Mouse (Mus musculus): Measurements from ENCODE around the gene Myo18a. TPM values are rescaled to one million over a fixed set of nuclear protein-coding genes. Genes with fewer than 3 reads are reported as not detected.

The Myo18a gene
- polyA plus RNA-seq, 1 experiment from 2014 or later: 38.2 TPM

- WGBS: 38% methylated on average over 11 of the region's 11 CpGs
- H3K9ac ChIP-seq: peak overlapping the region; percentile 45
- H3K27me3 ChIP-seq: 0 out of 2 replicates have a peak, but pooled peaks cover 3% of the 10 kb centered on the region
- peak overlapping the region; percentile 85 for H3K27ac ChIP-seq
- H3K4me1 ChIP-seq: peaks cover 64% of the 10 kb centered on the region
- no peak overlapping the region for H3K4me3 ChIP-seq
- no peaks in the 10 kb centered on the region for H3K36me3 ChIP-seq (ENCODE audit: poor library complexity, severe bottlenecking)
- no peaks in the 10 kb centered on the region for H3K9me3 ChIP-seq (replicated peaks)
- H3K4me2 ChIP-seq: no peak overlapping the region
- ATAC-seq: peak; percentile 34; the same call in 1 of the 2 replicates
Measured at GRCm38 (mm10) chr11:77876760-77877148, 113.7 kb downstream of the Myo18a start.

- Histone ChIP-seq H3K4me3 (no peak overlapping the region), H3K4me1 (peaks cover 56% of the 10 kb centered on the region), H3K9me3 (replicated peaks) (no peaks in the 10 kb centered on the region), H3K36me3 (ENCODE audit: poor library complexity, severe bottlenecking) (no peaks in the 10 kb centered on the region), H3K27ac (no peak overlapping the region), H3K9ac (0 out of 2 replicates have a peak overlapping the region, but pooled peaks have one; percentile 0), H3K27me3 (no peaks in the 10 kb centered on the region), H3K4me2 (no peak overlapping the region)
- ATAC-seq: no peak
- 49% methylated on average over 10 of the region's 10 CpGs for WGBS
Measured at GRCm38 (mm10) chr11:77884524-77885245, 121.6 kb downstream of the Myo18a start.

DNA sequence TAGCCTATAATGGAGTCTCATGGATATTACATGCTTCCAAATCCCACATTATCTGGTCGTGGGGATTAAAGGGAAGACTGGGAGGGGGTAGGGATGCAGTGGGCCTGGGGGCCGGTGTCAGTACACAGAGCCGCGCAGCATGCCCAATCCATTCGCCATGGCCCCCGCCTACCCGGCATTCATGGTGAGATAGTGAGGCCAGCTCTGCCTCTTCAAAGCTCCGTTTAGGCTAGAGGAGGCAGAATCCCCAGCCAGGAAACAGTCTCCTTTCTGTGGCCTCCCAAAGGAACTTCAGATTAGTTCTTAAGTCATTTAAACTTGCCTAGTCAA lies 122.2 kb downstream of the Myo18a start:
- no peak overlapping the region for H3K4me2 ChIP-seq
- no peak overlapping the region for H3K4me3 ChIP-seq
- peaks cover 55% of the 10 kb centered on the region for H3K4me1 ChIP-seq
- H3K36me3 ChIP-seq (ENCODE audit: poor library complexity, severe bottlenecking): no peaks in the 10 kb centered on the region
- no peaks in the 10 kb centered on the region for H3K27me3 ChIP-seq
- H3K9ac ChIP-seq: 0 out of 2 replicates have a peak overlapping the region, but pooled peaks have one; percentile 0
- no peaks in the 10 kb centered on the region for H3K9me3 ChIP-seq (replicated peaks)
- WGBS: 42% methylated on average over 8 of the region's 8 CpGs
- H3K27ac ChIP-seq: no peak overlapping the region
- no peak for ATAC-seq

GRCm38 (mm10) chr11:77887373-77887960 lies 124.4 kb downstream of the Myo18a start:
- Histone ChIP-seq H3K27me3 (no peaks in the 10 kb centered on the region), H3K9me3 (replicated peaks) (no peaks in the 10 kb centered on the region), H3K4me3 (no peak overlapping the region), H3K9ac (peak overlapping the region; percentile 47), H3K4me1 (peaks cover 71% of the 10 kb centered on the region), H3K36me3 (ENCODE audit: poor library complexity, severe bottlenecking) (no peaks in the 10 kb centered on the region), H3K4me2 (peak overlapping the region; percentile 17), H3K27ac (peak overlapping the region; percentile 91)
- WGBS: 29% methylated on average over 17 of the region's 17 CpGs
- ATAC-seq: peak; percentile 81

GRCm38 (mm10) chr11:77888846-77889245 lies 125.8 kb downstream of the Myo18a start:
- peaks cover 85% of the 10 kb centered on the region for H3K4me1 ChIP-seq
- H3K36me3 ChIP-seq (ENCODE audit: poor library complexity, severe bottlenecking): no peaks in the 10 kb centered on the region
- WGBS: 97% methylated on average over 5 of the region's 5 CpGs
- peak overlapping the region; percentile 91; the same call in 1 of the 2 replicates for H3K27ac ChIP-seq
- ATAC-seq: no peak
- no peak overlapping the region for H3K4me3 ChIP-seq
- no peaks in the 10 kb centered on the region for H3K9me3 ChIP-seq (replicated peaks)
- H3K27me3 ChIP-seq: no peaks in the 10 kb centered on the region
- H3K4me2 ChIP-seq: no peak overlapping the region
- H3K9ac ChIP-seq: no peak overlapping the region

- Histone ChIP-seq H3K9me3 (replicated peaks) (no peaks in the 10 kb centered on the region), H3K36me3 (ENCODE audit: poor library complexity, severe bottlenecking) (no peaks in the 10 kb centered on the region), H3K27me3 (no peaks in the 10 kb centered on the region), H3K9ac (no peak overlapping the region), H3K27ac (no peak overlapping the region; the same call in 1 of the 2 replicates), H3K4me1 (peaks cover 91% of the 10 kb centered on the region), H3K4me3 (no peak overlapping the region), H3K4me2 (no peak overlapping the region)
- no peak for ATAC-seq
- WGBS: 57% methylated on average over 1 of the region's 2 CpGs
Measured at GRCm38 (mm10) chr11:77889484-77889883, 126.4 kb downstream of the Myo18a start.

- H3K4me1 ChIP-seq: peaks cover 89% of the 10 kb centered on the region
- peak overlapping the region; percentile 12; the same call in 1 of the 2 replicates for H3K4me2 ChIP-seq
- H3K9me3 ChIP-seq (replicated peaks): no peaks in the 10 kb centered on the region
- 25% methylated on average over 2 of the region's 2 CpGs for WGBS
- ATAC-seq: no peak
- H3K9ac ChIP-seq: peak overlapping the region; percentile 8; the same call in 1 of the 2 replicates
- H3K4me3 ChIP-seq: no peak overlapping the region
- H3K36me3 ChIP-seq (ENCODE audit: poor library complexity, severe bottlenecking): no peaks in the 10 kb centered on the region
- no peaks in the 10 kb centered on the region for H3K27me3 ChIP-seq
- peak overlapping the region; percentile 49 for H3K27ac ChIP-seq
Measured at GRCm38 (mm10) chr11:77890648-77891258, 127.7 kb downstream of the Myo18a start.

DNA sequence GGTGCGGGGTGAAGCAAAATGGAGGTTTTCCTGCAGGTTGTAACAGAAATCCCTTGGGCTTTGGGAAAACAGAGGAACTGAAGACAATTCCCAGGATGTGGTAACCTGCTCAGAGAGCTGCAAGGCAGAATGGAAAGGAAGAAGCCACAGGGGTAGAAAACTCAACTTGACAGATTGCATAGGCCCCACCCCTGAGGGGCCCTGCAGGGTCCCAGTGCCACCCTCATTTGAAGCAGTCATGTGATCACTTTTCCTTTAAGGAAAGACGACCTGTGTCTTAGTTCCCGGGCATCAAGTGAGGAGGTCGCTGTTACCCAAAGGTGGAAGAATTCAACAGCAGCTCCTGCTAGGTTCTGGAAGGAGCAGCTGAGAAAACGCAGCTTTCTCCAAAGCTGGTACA lies 129.8 kb downstream of the Myo18a start:
- Histone ChIP-seq H3K27ac (peak overlapping the region; percentile 99), H3K27me3 (no peaks in the 10 kb centered on the region), H3K9ac (peak overlapping the region; percentile 53; the same call in 1 of the 2 replicates), H3K4me2 (peak overlapping the region; percentile 47), H3K36me3 (ENCODE audit: poor library complexity, severe bottlenecking) (no peaks in the 10 kb centered on the region), H3K9me3 (replicated peaks) (no peaks in the 10 kb centered on the region), H3K4me3 (peak overlapping the region; percentile 24), H3K4me1 (peaks cover 89% of the 10 kb centered on the region)
- 3% methylated on average over 5 of the region's 5 CpGs for WGBS
- ATAC-seq: no peak

DNA sequence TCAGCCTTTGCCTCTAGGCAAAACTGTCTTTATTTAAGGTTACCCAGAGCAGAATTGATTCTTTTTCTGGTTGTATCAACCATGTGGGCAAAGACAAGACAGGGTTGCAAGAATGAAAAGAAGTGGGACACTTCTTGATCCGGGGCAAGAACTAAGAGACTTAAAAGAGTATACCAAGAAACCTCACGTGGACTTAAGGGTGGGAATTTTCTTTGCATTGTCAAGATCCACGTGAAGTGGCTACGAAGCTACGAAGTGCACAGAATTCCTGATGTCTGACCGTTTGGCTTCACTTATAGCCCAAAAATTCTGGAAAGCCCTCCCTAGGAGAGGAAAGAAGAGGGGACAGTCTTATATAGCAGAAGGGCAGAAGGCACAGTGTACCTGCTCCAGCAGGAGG lies 130.2 kb downstream of the Myo18a start:
- H3K4me3 ChIP-seq: peak overlapping the region; percentile 24
- peak overlapping the region; percentile 53 for H3K9ac ChIP-seq

DNA sequence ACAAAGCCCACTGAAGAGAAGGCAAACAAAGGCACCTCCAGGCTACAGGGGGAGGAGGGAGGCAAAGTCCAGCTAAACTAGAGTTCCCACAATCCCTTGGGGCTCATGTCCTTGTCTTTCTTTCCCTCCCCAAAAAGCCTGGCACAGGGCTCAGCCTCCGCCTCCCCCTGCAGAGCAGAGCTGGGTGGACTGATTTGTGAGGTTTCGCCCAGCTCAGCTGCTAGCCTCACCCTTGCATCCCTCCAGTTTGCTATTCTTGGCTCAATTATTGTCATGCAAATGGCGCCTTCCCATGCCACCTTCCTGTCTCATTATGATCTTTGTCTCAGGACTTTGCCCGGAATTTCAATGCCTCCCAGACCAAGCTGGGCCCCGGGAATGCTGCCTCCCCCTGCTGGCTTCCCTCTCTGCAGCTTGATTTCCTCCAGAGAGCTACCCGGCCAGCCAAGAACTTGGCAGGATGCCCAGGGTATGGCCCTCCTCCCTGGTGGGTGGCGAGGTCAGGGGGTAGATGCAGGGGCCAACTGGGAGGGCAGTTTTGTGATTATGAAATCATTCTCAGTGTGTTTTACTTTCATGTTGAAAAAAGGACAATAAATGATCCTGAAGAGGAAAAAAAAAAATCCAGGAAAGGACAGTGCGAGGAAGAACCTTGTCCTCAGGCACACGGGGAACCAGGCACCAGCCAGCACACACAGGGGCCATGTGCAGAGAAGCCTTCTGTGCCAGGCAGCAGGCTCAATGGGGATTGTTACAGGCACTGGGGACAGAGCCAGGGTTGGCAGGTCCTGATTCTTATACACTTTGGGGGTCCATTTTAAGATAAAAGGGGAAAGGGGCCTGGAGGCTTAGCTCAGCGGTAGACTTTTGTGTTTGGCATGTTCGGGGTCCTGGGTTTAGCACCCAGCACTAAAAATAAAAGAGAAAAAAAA lies 131.0 kb downstream of the Myo18a start, which contains the start of gene Pipox:
TSS of gene Pipox (minus strand) at position 310 of the 932 bp plus-strand sequence.
- no peaks in the 10 kb centered on the region for H3K9me3 ChIP-seq (replicated peaks)
- peak within 1 kb of the TSS; percentile 53 for H3K9ac ChIP-seq
- peaks cover 88% of the 10 kb centered on the region for H3K4me1 ChIP-seq
- H3K4me2 ChIP-seq: peak within 1 kb of the TSS; percentile 47
- H3K27me3 ChIP-seq: no peaks in the 10 kb centered on the region
- H3K27ac ChIP-seq: peak within 1 kb of the TSS; percentile 99
- 4% methylated on average over 11 of the region's 11 CpGs for WGBS
- H3K4me3 ChIP-seq: peak within 1 kb of the TSS; percentile 24
- no peaks in the 10 kb centered on the region for H3K36me3 ChIP-seq (ENCODE audit: poor library complexity, severe bottlenecking)
- peak; percentile 87 for ATAC-seq

More for the DNA sequence above, 130.2 kb downstream of the Myo18a start:
- WGBS: 11% methylated on average over 6 of the region's 6 CpGs
- peak overlapping the region; percentile 47 for H3K4me2 ChIP-seq
- no peaks in the 10 kb centered on the region for H3K9me3 ChIP-seq (replicated peaks)
- H3K4me1 ChIP-seq: peaks cover 89% of the 10 kb centered on the region
- no peak for ATAC-seq
- H3K36me3 ChIP-seq (ENCODE audit: poor library complexity, severe bottlenecking): no peaks in the 10 kb centered on the region
- peak overlapping the region; percentile 99 for H3K27ac ChIP-seq
- H3K27me3 ChIP-seq: no peaks in the 10 kb centered on the region

DNA sequence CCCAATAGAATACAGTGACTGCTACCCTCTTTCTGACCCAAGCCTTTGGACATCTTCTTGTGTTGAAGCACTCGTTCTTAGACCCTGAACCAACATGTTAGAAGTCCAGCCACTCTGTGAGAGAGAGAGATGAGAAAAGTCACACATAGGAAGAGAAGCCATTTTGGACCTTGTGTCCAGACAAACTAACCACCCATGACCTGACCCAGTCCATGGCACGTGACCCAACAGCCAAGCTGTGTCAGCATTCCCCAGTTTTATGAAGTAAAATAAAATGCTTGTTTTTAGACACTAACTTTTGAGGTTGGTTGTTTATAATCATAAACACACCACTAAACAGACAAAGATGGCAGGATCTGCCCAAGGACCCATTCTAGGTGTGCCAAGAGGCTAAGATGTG lies 131.9 kb downstream of the Myo18a start:
- H3K9ac ChIP-seq: no peak overlapping the region
- H3K4me1 ChIP-seq: peaks cover 85% of the 10 kb centered on the region
- no peak overlapping the region for H3K4me2 ChIP-seq
- H3K4me3 ChIP-seq: no peak overlapping the region
- ATAC-seq: no peak
- no peaks in the 10 kb centered on the region for H3K9me3 ChIP-seq (replicated peaks)
- no peaks in the 10 kb centered on the region for H3K36me3 ChIP-seq (ENCODE audit: poor library complexity, severe bottlenecking)
- H3K27me3 ChIP-seq: no peaks in the 10 kb centered on the region
- WGBS: 58% methylated on average over 2 of the region's 2 CpGs
- peak overlapping the region; percentile 99 for H3K27ac ChIP-seq
